Mouse (Mus musculus) layer of hippocampus, postnatal 36 days (tissue): ENCODE measurements around the gene Tmem184a. TPM values are rescaled to one million over a fixed set of nuclear protein-coding genes. Genes with fewer than 3 reads are reported as not detected.

Experiments
- DNase-seq, 2 experiments: peaks; one replicate each; pipeline ENCODE4 v3.0.0; 2022
- total RNA-seq, 2 experiments: library from RNA; stranded (reverse); gene quantifications; 2 replicates each; pipeline ENCODE4 v1.2.3; 2021

Tmem184a gene
- total RNA-seq, result 1 to 10 TPM in 1 of 2 experiments, under 1 TPM in 1; 0.18 to 1.0 TPM

- DNase-seq, result no peak
Measured at GRCm38 (mm10) chr5:139819538-139820181, at the start of gene Tmem184a. Gene Tmem184a, minus strand, starts transcription at chr5:139819917.

GRCm38 (mm10) chr5:139862759-139863158 is 43.0 kb upstream of the Tmem184a start:
- peak in 1 of 2 experiments; percentile 19 for DNase-seq

GRCm38 (mm10) chr5:139860328-139861104 is 40.8 kb upstream of the Tmem184a start:
- DNase-seq, result no peak

GRCm38 (mm10) chr5:139849626-139850320 is 30.1 kb upstream of the Tmem184a start:
- DNase-seq, result no peak

GRCm38 (mm10) chr5:139839142-139839541 is 19.4 kb upstream of the Tmem184a start:
- no peak for DNase-seq

GRCm38 (mm10) chr5:139838476-139838892 is 18.8 kb upstream of the Tmem184a start:
- DNase-seq, result peak; percentile 16 to 28

GRCm38 (mm10) chr5:139835706-139836105 is 16.0 kb upstream of the Tmem184a start:
- no peak for DNase-seq

- no peak for DNase-seq
Measured at GRCm38 (mm10) chr5:139832125-139832524, 12.4 kb upstream of the Tmem184a start.

GRCm38 (mm10) chr5:139830734-139831133 is 11.0 kb upstream of the Tmem184a start:
- no peak for DNase-seq

GRCm38 (mm10) chr5:139829384-139829783 is 9.7 kb upstream of the Tmem184a start:
- DNase-seq, result no peak

GRCm38 (mm10) chr5:139827593-139827992 is 7.9 kb upstream of the Tmem184a start:
- no peak for DNase-seq

GRCm38 (mm10) chr5:139826357-139827055 is 6.8 kb upstream of the Tmem184a start, which contains the start of the genes Gm26938 and Psmg3:
Gene Gm26938, minus strand, starts transcription at chr5:139826407.
Gene Psmg3, minus strand, starts transcription at chr5:139826885.
- peak; percentile 89 for DNase-seq

GRCm38 (mm10) chr5:139825947-139826346 is 6.2 kb upstream of the Tmem184a start:
- no peak for DNase-seq

GRCm38 (mm10) chr5:139824531-139824930 is 4.8 kb upstream of the Tmem184a start:
- no peak for DNase-seq

- no peak for DNase-seq
Measured at GRCm38 (mm10) chr5:139821466-139822459, 2.0 kb upstream of the Tmem184a start.

- no peak for DNase-seq
Measured at GRCm38 (mm10) chr5:139818801-139819200, 916 bp downstream of the Tmem184a start.

GRCm38 (mm10) chr5:139818056-139818455 is 1.7 kb downstream of the Tmem184a start:
- no peak for DNase-seq

GRCm38 (mm10) chr5:139817292-139817691 is 2.4 kb downstream of the Tmem184a start:
- no peak for DNase-seq

GRCm38 (mm10) chr5:139816445-139816844 is 3.3 kb downstream of the Tmem184a start:
- DNase-seq, result no peak

- no peak for DNase-seq
Measured at GRCm38 (mm10) chr5:139815964-139816363, 3.8 kb downstream of the Tmem184a start.

GRCm38 (mm10) chr5:139813963-139814381 is 5.7 kb downstream of the Tmem184a start:
- DNase-seq, result no peak
